Mouse (Mus musculus) forebrain, embryonic 12.5 days (tissue): ENCODE results near the gene Afmid. TPM values are rescaled to one million over a fixed set of nuclear protein-coding genes. Genes with fewer than 3 reads are reported as not detected.

Experiments used
- ATAC-seq: fragments of 200-750 bp; cut with Nextera tagmentation; 2 replicates; pipeline ENCODE4 v1.8.0; 2017; ENCODE audit warnings: moderate TSS enrichment; ENCODE audit not compliant: low FRiP score
- H3K27ac ChIP-seq: fragments of 300-500 bp; sonication (generic); 2 replicates; pipeline ENCODE4 v1.5.1; 2016; ENCODE audit warnings: mild to moderate bottlenecking
- H3K27me3 ChIP-seq: fragments of 300-500 bp; sonication (generic); 2 replicates; pipeline ENCODE4 v1.6.1; 2016; ENCODE audit warnings: mild to moderate bottlenecking
- H3K36me3 ChIP-seq: fragments of 300-500 bp; sonication (generic); replicated peaks from 2 replicates; pipeline ENCODE4 v1.6.1; 2016; ENCODE audit warnings: mild to moderate bottlenecking
- H3K4me1 ChIP-seq: fragments of 300-500 bp; sonication (generic); 2 replicates; pipeline ENCODE4 v1.6.1; 2016
- H3K4me2 ChIP-seq: fragments of 300-500 bp; sonication (generic); 2 replicates; pipeline ENCODE4 v1.6.1; 2016; ENCODE audit warnings: mild to moderate bottlenecking, moderate library complexity
- H3K4me3 ChIP-seq: fragments of 300-500 bp; sonication (generic); replicated peaks from 2 replicates; pipeline ENCODE4 v1.5.1; 2016; ENCODE audit warnings: mild to moderate bottlenecking
- H3K9ac ChIP-seq: fragments of 300-500 bp; sonication (generic); 2 replicates; pipeline ENCODE4 v1.6.1; 2016; ENCODE audit warnings: mild to moderate bottlenecking
- H3K9me3 ChIP-seq: fragments of 300-500 bp; sonication (generic); 2 replicates; pipeline ENCODE4 v1.6.1; 2016
- WGBS: fragments of 180-500 bp; shearing (Covaris S2); methylation state at CpG from one replicate; pipeline ENCODE4 v1.1.7; 2016; 5-methylcytosine and 5-hydroxymethylcytosine counted together
- polyA plus RNA-seq: library from polyadenylated mRNA; unstranded; fragments of >200 nt; fragmentation: Nextera tagmentation; extraction: Ambion mirVana; gene quantifications from 2 replicates; pipeline ENCODE4 v1.2.1, GENCODE M21; 2016

Gene Afmid
- 5.6 and 5.9 TPM in 2 replicates for polyA plus RNA-seq

GRCm38 (mm10) chr11:117825333-117826101 lies at the start of gene Afmid, which contains the start of gene Tk1:
Afmid (plus strand) TSS chr11:117825924.
Tk1 (minus strand) TSS chr11:117826092.
- under 1% methylated on average over 34 of the region's 34 CpGs for WGBS
- no peaks in the 10 kb centered on the region for H3K9me3 ChIP-seq
- H3K9ac ChIP-seq = peak within 1 kb of the TSS; percentile 74
- peaks cover 30% of the 10 kb centered on the region for H3K36me3 ChIP-seq
- peak within 1 kb of the TSS; percentile 61 for H3K4me3 ChIP-seq
- peak within 1 kb of the TSS; percentile 81 for H3K4me2 ChIP-seq
- peak within 1 kb of the TSS; percentile 95 for H3K27ac ChIP-seq
- H3K4me1 ChIP-seq = peaks cover 62% of the 10 kb centered on the region
- peak; percentile 70 for ATAC-seq
- H3K27me3 ChIP-seq = no peaks in the 10 kb centered on the region

GRCm38 (mm10) chr11:117776085-117776792 lies 49.5 kb upstream of the Afmid start:
- Histone ChIP-seq H3K9me3 (no peaks in the 10 kb centered on the region), H3K9ac (no peak overlapping the region), H3K27me3 (peaks cover 36% of the 10 kb centered on the region), H3K36me3 (no peaks in the 10 kb centered on the region), H3K27ac (no peak overlapping the region), H3K4me2 (no peak overlapping the region), H3K4me1 (peaks cover 26% of the 10 kb centered on the region), H3K4me3 (no peak overlapping the region)
- no peak for ATAC-seq
- WGBS = 93% methylated on average over 14 of the region's 14 CpGs

- 89% methylated on average over 5 of the region's 5 CpGs for WGBS
- Histone ChIP-seq H3K27ac (no peak overlapping the region), H3K4me1 (peaks cover 30% of the 10 kb centered on the region), H3K4me3 (no peak overlapping the region), H3K36me3 (no peaks in the 10 kb centered on the region), H3K4me2 (no peak overlapping the region), H3K27me3 (peaks cover 45% of the 10 kb centered on the region), H3K9ac (no peak overlapping the region), H3K9me3 (no peaks in the 10 kb centered on the region)
- no peak for ATAC-seq
Measured at GRCm38 (mm10) chr11:117777111-117777510, 48.6 kb upstream of the Afmid start.

- ATAC-seq = no peak
- peaks cover 54% of the 10 kb centered on the region for H3K27me3 ChIP-seq
- H3K4me3 ChIP-seq = no peak overlapping the region
- 93% methylated on average over 11 of the region's 11 CpGs for WGBS
- no peaks in the 10 kb centered on the region for H3K36me3 ChIP-seq
- H3K27ac ChIP-seq = no peak overlapping the region
- H3K4me2 ChIP-seq = no peak overlapping the region
- no peaks in the 10 kb centered on the region for H3K9me3 ChIP-seq
- H3K4me1 ChIP-seq = peaks cover 33% of the 10 kb centered on the region
- no peak overlapping the region for H3K9ac ChIP-seq
Measured at GRCm38 (mm10) chr11:117778031-117778430, 47.7 kb upstream of the Afmid start.

GRCm38 (mm10) chr11:117778851-117779433 lies 46.8 kb upstream of the Afmid start:
- H3K27ac ChIP-seq = 0 out of 2 replicates have a peak overlapping the region, but pooled peaks have one; percentile 21

GRCm38 (mm10) chr11:117779434-117780198 lies 46.1 kb upstream of the Afmid start:
- Histone ChIP-seq H3K27me3 (peaks cover 70% of the 10 kb centered on the region), H3K4me2 (peak overlapping the region; percentile 56), H3K27ac (peak overlapping the region; percentile 31; the same call in 1 of the 2 replicates), H3K9ac (peak overlapping the region; percentile 33), H3K36me3 (no peaks in the 10 kb centered on the region), H3K4me1 (peaks cover 41% of the 10 kb centered on the region), H3K9me3 (no peaks in the 10 kb centered on the region), H3K4me3 (peak overlapping the region; percentile 33)
- ATAC-seq = 0 out of 2 replicates have a peak, but pooled peaks have one; percentile 10
- WGBS = 6% methylated on average over 38 of the region's 38 CpGs

More at GRCm38 (mm10) chr11:117778851-117779433, 46.8 kb upstream of the Afmid start:
- H3K27me3 ChIP-seq = peaks cover 63% of the 10 kb centered on the region
- H3K9me3 ChIP-seq = no peaks in the 10 kb centered on the region
- H3K9ac ChIP-seq = no peak overlapping the region
- 72% methylated on average over 12 of the region's 12 CpGs for WGBS
- peaks cover 41% of the 10 kb centered on the region for H3K4me1 ChIP-seq
- H3K4me3 ChIP-seq = peak overlapping the region; percentile 33; the same call in 1 of the 2 replicates
- H3K36me3 ChIP-seq = no peaks in the 10 kb centered on the region
- no peak for ATAC-seq
- peak overlapping the region; percentile 56; the same call in 1 of the 2 replicates for H3K4me2 ChIP-seq

- Histone ChIP-seq H3K4me1 (peaks cover 41% of the 10 kb centered on the region), H3K4me2 (peak overlapping the region; percentile 56), H3K9me3 (no peaks in the 10 kb centered on the region), H3K27me3 (peaks cover 76% of the 10 kb centered on the region), H3K27ac (no peak overlapping the region; the same call in 1 of the 2 replicates), H3K4me3 (peak overlapping the region; percentile 33), H3K36me3 (no peaks in the 10 kb centered on the region), H3K9ac (peak overlapping the region; percentile 33)
- ATAC-seq = 0 out of 2 replicates have a peak, but pooled peaks have one; percentile 21
- WGBS = 2% methylated on average over 17 of the region's 17 CpGs
Measured at GRCm38 (mm10) chr11:117780199-117780515, 45.6 kb upstream of the Afmid start.

- peaks cover 77% of the 10 kb centered on the region for H3K27me3 ChIP-seq
- WGBS = 3% methylated on average over 19 of the region's 19 CpGs
Measured at GRCm38 (mm10) chr11:117780582-117781111, 45.1 kb upstream of the Afmid start.

GRCm38 (mm10) chr11:117781199-117781821 lies 44.4 kb upstream of the Afmid start:
- Histone ChIP-seq H3K9ac (no peak overlapping the region), H3K9me3 (no peaks in the 10 kb centered on the region), H3K27me3 (peaks cover 79% of the 10 kb centered on the region), H3K4me1 (peaks cover 43% of the 10 kb centered on the region), H3K36me3 (no peaks in the 10 kb centered on the region), H3K4me3 (peak overlapping the region; percentile 33; the same call in 1 of the 2 replicates), H3K27ac (0 out of 2 replicates have a peak overlapping the region, but pooled peaks have one; percentile 42), H3K4me2 (peak overlapping the region; percentile 56; the same call in 1 of the 2 replicates)
- WGBS = 24% methylated on average over 18 of the region's 18 CpGs
- no peak for ATAC-seq

More at GRCm38 (mm10) chr11:117780582-117781111, 45.1 kb upstream of the Afmid start:
- peak overlapping the region; percentile 33 for H3K9ac ChIP-seq
- H3K36me3 ChIP-seq = no peaks in the 10 kb centered on the region
- peak overlapping the region; percentile 56 for H3K4me2 ChIP-seq
- no peak; the same call in 1 of the 2 replicates for ATAC-seq
- H3K27ac ChIP-seq = no peak overlapping the region
- H3K4me3 ChIP-seq = peak overlapping the region; percentile 33
- H3K4me1 ChIP-seq = peaks cover 41% of the 10 kb centered on the region
- no peaks in the 10 kb centered on the region for H3K9me3 ChIP-seq

GRCm38 (mm10) chr11:117781993-117782704 lies 43.6 kb upstream of the Afmid start, which contains the start of the genes Tmc8 and Tmc6:
Tmc8 (plus strand) TSS chr11:117782076.
Tmc6 (minus strand) TSS chr11:117782198.
- H3K4me2 ChIP-seq = peak within 1 kb of the TSS; percentile 62
- ATAC-seq = no peak
- H3K4me1 ChIP-seq = peaks cover 44% of the 10 kb centered on the region
- H3K36me3 ChIP-seq = no peaks in the 10 kb centered on the region
- peaks cover 79% of the 10 kb centered on the region for H3K27me3 ChIP-seq
- 33% methylated on average over 24 of the region's 24 CpGs for WGBS
- H3K9me3 ChIP-seq = no peaks in the 10 kb centered on the region
- peak within 1 kb of the TSS; percentile 50 for H3K9ac ChIP-seq
- H3K4me3 ChIP-seq = peak within 1 kb of the TSS; percentile 33
- H3K27ac ChIP-seq = peak within 1 kb of the TSS; percentile 42; the same call in 1 of the 2 replicates
